Mouse (Mus musculus) forelimb bud, embryonic 11.5 days (tissue): Measurements from ENCODE around the gene Ccdc8.
"Not testable (repeated sequence)": the region's sequence is repeated elsewhere in the genome, so short reads cannot be mapped to it uniquely, and the experiment has no call there.

Source experiments
- DNase-seq: peaks from one replicate; pipeline ENCODE4 v3.0.0-alpha.2; 2012; ENCODE audit warnings: low read depth, low spot score

The Ccdc8 gene

GRCm38 (mm10) chr7:16992451-16992807 lies at the start of gene Ccdc8:
Gene Ccdc8, plus strand, starts transcription at chr7:16992708.
- no peak for DNase-seq

DNA sequence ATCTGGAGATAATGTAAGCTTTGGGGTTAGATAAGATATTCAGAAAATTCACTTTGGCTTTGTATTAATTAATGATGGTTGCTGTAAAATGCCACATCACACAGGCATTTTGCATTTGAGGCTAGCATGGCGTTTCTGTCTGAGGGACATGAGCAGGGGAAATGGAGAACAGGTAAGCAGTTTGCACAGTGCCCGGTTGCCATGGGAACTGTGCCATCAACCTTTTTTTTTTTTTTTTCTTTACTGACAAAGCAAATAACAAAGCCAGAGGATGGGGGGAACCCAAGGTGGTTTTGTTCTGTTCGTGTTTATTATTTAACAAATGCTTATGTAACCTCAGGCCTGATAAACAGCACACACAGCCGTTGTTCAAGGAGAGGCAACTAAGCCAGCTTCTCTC lies 49.6 kb upstream of the Ccdc8 start:
- no peak for DNase-seq

- DNase-seq, result peak; percentile 94
These were observed 48.3 kb upstream of the Ccdc8 start, which contains the start of gene Pnmal2 for GRCm38 (mm10) chr7:16944061-16944807. Gene Pnmal2, plus strand, starts transcription at chr7:16944682.

GRCm38 (mm10) chr7:16944808-16945315 lies 47.6 kb upstream of the Ccdc8 start:
- no peak for DNase-seq

DNA sequence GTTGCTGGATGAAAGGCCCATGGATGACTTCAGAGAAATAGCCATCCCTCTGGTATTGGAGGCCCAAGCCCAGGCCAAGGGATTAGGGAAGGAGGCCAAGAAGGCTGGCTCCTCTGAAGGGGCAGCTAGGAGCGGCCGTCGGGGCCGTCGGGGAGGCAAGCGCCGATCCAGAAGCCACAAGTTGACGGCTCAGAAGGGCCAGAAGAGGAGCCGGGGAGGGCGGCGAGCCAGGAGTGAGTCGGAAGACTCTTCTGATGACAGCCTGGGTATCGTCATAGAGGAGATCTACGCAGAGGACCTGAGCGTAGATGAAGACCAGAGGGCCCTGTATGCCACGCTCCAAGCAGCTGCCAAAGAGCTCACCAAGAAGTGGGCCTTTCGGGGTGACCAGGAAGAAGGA lies 47.1 kb upstream of the Ccdc8 start:
- no peak for DNase-seq

- no peak for DNase-seq
These were observed 45.8 kb upstream of the Ccdc8 start for GRCm38 (mm10) chr7:16946441-16947348.

DNA sequence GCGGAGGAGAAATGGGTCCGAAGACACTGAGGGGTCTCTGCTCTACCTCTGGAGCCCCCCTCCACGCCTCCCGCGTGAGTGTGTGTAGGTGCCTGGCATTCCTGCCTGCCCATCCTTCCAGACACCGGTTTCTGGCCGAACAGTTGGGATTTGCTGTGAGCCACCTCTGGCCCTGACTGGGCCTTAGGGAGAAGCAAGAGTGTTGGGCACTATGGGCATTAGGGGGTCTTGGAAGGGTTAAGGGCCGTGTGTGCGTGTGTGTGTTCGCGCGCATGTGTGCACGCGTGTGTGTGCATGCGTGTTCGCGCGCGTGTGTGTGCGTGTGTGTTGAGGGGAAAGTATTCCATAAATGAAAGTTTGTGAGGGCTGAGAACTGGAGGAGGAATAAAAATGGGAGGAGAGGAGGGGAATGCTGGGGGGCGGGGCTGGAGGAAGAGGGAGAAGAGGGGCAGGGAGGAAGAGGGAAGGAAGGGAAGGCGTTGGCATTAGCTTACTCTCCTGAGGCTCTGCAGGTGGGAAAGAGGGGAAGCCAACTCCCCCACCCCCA lies 45.1 kb upstream of the Ccdc8 start:
- DNase-seq, result no peak

- DNase-seq, result no peak
These were observed 44.5 kb upstream of the Ccdc8 start for GRCm38 (mm10) chr7:16947959-16948361.

- no peak for DNase-seq
These were observed 43.5 kb upstream of the Ccdc8 start for GRCm38 (mm10) chr7:16948923-16949458.

- peak; percentile 78 for DNase-seq
These were observed 42.3 kb upstream of the Ccdc8 start for GRCm38 (mm10) chr7:16949908-16950841.

- peak; percentile 89 for DNase-seq
These were observed 41.5 kb upstream of the Ccdc8 start for GRCm38 (mm10) chr7:16950861-16951635.

DNA sequence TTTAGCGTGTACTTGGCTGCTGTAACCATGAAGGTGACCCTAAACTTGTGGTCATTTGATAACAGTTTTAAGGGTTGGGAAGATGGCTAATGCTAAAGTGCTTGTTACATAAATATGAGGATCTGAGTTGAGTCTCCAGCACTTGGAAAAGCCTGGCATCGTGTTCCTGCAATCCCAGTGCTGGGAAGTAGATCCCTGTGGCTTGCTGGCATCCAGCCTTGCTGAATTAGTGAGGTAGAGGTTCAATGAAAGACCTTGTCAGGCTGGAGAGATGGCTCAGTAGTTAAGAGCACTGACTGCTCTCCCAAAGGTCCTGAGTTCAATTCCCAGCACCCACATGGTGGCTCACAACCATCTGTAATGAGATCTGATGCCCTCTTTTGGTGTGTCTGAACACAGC lies 38.7 kb upstream of the Ccdc8 start:
- DNase-seq, result not testable (repeated sequence)

- no peak for DNase-seq
These were observed 36.8 kb upstream of the Ccdc8 start for GRCm38 (mm10) chr7:16955712-16956111.

DNA sequence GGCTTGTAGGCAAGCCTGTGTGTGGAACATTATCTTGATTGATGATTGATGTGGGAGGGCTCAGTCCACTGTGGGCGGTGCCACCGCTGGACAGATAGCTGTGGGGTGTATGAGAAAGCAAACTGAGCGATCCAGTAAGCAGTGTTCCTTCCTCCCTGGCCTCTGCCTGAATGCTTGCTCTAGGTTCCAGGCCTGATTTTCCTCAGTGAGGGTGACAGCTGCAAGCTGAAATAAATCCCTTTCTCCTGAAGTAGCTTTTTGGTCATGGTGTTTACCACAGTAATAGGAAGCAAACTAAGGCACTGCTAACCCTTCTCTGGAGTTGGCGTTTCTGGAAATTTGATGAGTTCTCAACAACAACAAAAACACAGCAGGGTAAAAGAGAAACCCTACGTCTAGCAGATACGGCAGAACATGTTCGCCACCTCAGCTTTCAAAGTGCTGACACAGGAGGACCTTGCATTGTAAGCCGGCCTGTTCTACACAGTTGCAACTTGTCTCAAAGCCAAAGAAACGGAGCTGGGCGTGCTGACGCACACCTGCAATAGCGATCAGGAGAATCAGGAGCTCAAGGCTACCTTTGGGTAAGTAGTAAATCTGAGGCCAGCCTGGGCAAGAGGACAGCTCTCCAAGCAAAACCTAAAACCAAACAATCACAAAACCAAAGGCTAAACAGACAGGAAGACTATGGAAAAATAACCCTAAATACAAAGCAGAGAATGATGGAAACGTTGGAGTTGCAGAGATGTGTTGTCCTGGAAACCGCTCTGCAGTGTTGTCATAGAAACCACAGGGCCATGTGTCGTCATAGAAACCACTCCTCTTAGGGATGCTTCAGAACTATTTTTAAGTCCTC lies 35.9 kb upstream of the Ccdc8 start:
- DNase-seq, result no peak

GRCm38 (mm10) chr7:16959539-16960187 lies 32.8 kb upstream of the Ccdc8 start, which contains the start of gene Pnmal1:
Gene Pnmal1, plus strand, starts transcription at chr7:16959679.
- peak; percentile 89 for DNase-seq

DNA sequence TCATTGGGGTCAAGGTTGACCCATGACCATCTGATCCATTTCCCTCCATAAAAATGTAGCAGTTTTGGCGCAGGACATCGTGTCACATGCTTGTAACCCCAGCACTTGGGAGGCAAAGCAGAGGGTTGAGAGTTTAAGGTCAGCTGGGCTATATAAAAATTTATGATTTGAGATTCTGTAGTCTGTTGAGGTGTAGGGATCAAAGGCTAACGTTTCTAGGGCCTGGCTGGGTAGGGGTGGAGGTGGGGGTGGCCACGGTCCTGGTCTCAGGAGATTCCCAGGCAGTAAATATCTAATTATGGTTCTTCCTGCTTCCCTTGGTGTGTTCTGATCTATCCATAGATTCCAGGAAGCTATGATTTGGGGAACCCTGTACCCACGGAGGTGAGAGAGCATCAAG lies 30.8 kb upstream of the Ccdc8 start:
- DNase-seq, result no peak

DNA sequence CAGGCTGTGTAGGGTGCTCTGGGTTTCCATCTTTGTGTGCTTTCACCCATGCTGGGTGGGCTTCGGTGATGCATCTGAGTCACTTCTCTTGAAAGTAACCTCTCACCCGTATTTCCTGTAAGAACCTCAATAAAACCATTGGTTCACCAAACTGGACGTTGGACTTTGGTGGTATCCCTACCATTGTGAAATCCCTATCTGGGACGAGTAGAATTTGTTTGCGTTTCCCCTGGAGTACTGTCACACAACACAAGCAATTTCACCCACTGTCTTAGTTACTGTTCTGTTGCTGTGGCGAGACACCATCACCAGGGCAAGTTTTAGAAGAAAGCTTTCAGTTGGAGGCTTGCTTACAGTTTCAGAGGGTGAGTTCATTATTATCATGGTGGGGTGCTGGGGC lies 24.1 kb upstream of the Ccdc8 start:
- no peak for DNase-seq

GRCm38 (mm10) chr7:16971160-16971559 lies 21.3 kb upstream of the Ccdc8 start:
- no peak for DNase-seq

DNA sequence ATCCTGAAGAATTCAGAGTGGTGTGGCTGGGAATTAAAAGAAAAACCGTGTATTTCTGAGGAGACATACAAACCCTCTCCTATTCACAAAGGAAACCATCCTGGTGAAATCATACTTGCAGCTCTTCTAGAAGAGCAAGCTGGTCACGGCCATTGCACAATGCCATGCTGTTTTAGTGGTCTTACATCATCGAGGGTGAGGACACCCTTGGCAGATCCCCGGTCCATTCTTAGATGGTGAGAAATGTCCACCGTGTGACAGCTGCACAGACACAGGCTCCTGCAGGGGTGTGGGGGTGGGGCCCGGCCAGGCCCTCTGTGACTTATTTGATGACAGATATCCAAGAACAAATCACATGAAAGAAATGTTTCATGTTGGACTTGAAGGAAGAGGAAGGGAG lies 18.5 kb upstream of the Ccdc8 start:
- DNase-seq, result no peak
